Mouse (Mus musculus): Measurements from ENCODE around the gene Atp5d. TPM values are rescaled to one million over a fixed set of nuclear protein-coding genes. Genes with fewer than 3 reads are reported as not detected.
A peak's percentile ranks its signal among the peaks of the same experiment; 100 is the strongest.

Atp5d gene
- polyA plus RNA-seq, 1 experiment from 2014 or later: 291 TPM

DNA sequence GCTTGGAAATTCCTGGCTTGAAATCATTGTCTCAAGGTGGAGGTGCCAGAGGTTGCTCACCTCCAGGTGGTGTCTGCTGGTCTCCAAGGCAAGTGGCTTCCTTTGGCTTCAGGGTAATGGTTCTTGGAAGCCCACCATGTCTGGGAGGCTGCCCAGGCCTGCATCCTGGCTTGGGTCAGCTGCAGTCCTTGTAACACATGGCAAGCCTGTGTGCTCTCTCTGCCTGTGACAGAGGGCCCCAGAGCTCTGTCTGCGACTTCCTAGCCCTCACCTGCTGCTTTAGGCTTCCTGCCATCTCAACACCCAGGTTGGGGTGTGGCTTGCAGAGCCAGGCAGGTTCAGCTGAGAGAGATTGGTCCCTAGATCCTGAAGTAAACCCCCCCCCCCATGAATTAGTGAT is 20.7 kb upstream of the Atp5d start:
- H3K36me3 ChIP-seq (replicated peaks): peaks cover 55% of the 10 kb centered on the region
- H3K4me1 ChIP-seq (replicated peaks): peaks cover 81% of the 10 kb centered on the region
- WGBS (ENCODE audit: insufficient replicate concordance): 30% methylated on average over 1 of the region's 1 CpGs
- no peak for ATAC-seq (ENCODE audit: insufficient read depth)
- no peaks in the 10 kb centered on the region for H3K27me3 ChIP-seq
- peak overlapping the region; percentile 82 for H3K4me2 ChIP-seq
- H3K9me3 ChIP-seq (replicated peaks): no peaks in the 10 kb centered on the region
- H3K4me3 ChIP-seq (replicated peaks): peak overlapping the region; percentile 94
- peak overlapping the region; percentile 95 for H3K27ac ChIP-seq (replicated peaks)
- H3K9ac ChIP-seq: peak overlapping the region; percentile 97

DNA sequence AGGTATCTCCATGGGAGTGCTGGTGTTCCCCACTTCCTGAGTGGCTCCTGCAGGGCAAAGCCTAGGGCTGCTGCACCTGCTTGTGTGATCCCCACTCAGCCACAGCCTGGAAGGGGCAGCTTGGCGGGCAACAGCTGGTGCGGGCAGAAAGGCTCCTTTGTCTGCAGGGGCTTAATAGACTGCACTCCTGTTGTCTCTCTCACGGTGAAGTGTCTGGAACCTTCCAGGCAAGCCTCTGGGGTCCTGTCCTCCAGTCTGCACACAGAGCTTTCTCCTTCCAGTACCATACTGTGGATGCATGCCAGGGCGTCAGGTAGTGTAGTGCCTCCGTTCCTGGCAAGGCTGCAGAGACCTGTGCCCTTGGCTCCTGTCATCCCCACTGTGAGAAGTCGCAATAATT is 19.9 kb upstream of the Atp5d start:
- no peak for ATAC-seq (ENCODE audit: insufficient read depth)
- Histone ChIP-seq H3K36me3 (replicated peaks) (peaks cover 63% of the 10 kb centered on the region), H3K4me2 (peak overlapping the region; percentile 82), H3K9ac (peak overlapping the region; percentile 97), H3K27ac (replicated peaks) (peak overlapping the region; percentile 95), H3K27me3 (no peaks in the 10 kb centered on the region), H3K4me3 (replicated peaks) (peak overlapping the region; percentile 94), H3K4me1 (replicated peaks) (peaks cover 82% of the 10 kb centered on the region), H3K9me3 (replicated peaks) (no peaks in the 10 kb centered on the region)
- 77% methylated on average over 6 of the region's 6 CpGs for WGBS (ENCODE audit: insufficient replicate concordance)

DNA sequence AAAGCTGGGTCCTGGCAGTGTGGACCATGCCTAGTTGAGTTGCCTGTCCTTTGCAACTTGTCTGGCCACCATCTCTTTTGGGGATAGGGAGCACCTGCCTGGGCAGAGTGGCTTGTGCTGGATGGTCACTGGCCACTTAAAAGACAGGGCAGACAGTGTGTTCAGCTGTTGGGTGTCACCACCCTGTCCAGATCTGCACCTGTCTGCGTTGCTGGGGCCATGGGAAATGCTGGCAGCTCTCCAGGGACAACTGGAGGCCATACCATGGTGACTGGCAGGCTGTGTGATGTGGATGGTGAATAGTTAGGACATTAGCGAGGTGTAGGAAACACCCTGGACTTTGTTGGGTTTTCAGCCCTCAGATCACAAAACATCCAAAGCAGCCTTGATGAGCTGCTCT is 18.3 kb upstream of the Atp5d start:
- Histone ChIP-seq H3K27ac (replicated peaks) (peak overlapping the region; percentile 42), H3K4me3 (replicated peaks) (no peak overlapping the region; the same call in 1 of the 2 replicates), H3K36me3 (replicated peaks) (peaks cover 79% of the 10 kb centered on the region), H3K9ac (no peak overlapping the region; the same call in 1 of the 2 replicates), H3K9me3 (replicated peaks) (no peaks in the 10 kb centered on the region), H3K27me3 (no peaks in the 10 kb centered on the region), H3K4me2 (peak overlapping the region; percentile 82), H3K4me1 (replicated peaks) (peaks cover 82% of the 10 kb centered on the region)
- 67% methylated on average over 2 of the region's 2 CpGs for WGBS (ENCODE audit: insufficient replicate concordance)
- ATAC-seq (ENCODE audit: insufficient read depth): no peak

GRCm38 (mm10) chr10:80121639-80122038 is 16.8 kb upstream of the Atp5d start:
- Histone ChIP-seq H3K27me3 (no peaks in the 10 kb centered on the region), H3K27ac (replicated peaks) (peak overlapping the region; percentile 56), H3K4me1 (replicated peaks) (peaks cover 97% of the 10 kb centered on the region), H3K4me2 (no peak overlapping the region), H3K36me3 (replicated peaks) (peaks cover 94% of the 10 kb centered on the region), H3K9ac (no peak overlapping the region), H3K4me3 (replicated peaks) (no peak overlapping the region), H3K9me3 (replicated peaks) (no peaks in the 10 kb centered on the region)
- WGBS (ENCODE audit: insufficient replicate concordance): 34% methylated on average over 2 of the region's 2 CpGs
- ATAC-seq (ENCODE audit: insufficient read depth): no peak

- Histone ChIP-seq H3K4me2 (peak overlapping the region; percentile 68), H3K9me3 (replicated peaks) (no peaks in the 10 kb centered on the region), H3K4me3 (replicated peaks) (peak overlapping the region; percentile 33), H3K27ac (replicated peaks) (peak overlapping the region; percentile 89), H3K4me1 (replicated peaks) (peaks cover 97% of the 10 kb centered on the region), H3K36me3 (replicated peaks) (peaks cover 99% of the 10 kb centered on the region), H3K9ac (peak overlapping the region; percentile 52), H3K27me3 (no peaks in the 10 kb centered on the region)
- WGBS (ENCODE audit: insufficient replicate concordance): 43% methylated on average over 9 of the region's 9 CpGs
- ATAC-seq (ENCODE audit: insufficient read depth): peak; percentile 89
These were observed 14.4 kb upstream of the Atp5d start for GRCm38 (mm10) chr10:80123932-80124562.

DNA sequence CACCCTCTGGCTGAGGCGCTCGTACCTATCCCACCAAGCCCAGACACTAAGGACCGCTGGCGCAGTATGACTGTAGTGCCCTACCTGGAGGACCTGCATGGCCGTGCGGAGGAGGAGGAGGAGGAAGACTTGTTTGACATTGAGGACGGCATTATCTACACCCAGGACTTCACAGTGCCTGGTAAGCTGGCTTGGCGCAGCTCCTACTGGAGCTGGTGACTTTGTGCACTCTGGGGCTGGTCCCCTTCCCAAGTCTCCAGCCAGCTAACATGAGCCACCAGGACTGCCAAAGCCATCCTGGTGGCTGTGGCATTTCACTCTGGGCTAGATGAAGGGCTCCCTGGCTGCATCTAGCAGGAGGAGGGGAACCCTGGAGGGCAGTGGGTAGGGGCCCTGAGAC is 10.5 kb upstream of the Atp5d start:
- Histone ChIP-seq H3K4me2 (no peak overlapping the region), H3K27me3 (no peaks in the 10 kb centered on the region), H3K9me3 (replicated peaks) (no peaks in the 10 kb centered on the region), H3K4me1 (replicated peaks) (peaks cover 94% of the 10 kb centered on the region), H3K9ac (no peak overlapping the region), H3K36me3 (replicated peaks) (peaks cover 98% of the 10 kb centered on the region), H3K4me3 (replicated peaks) (no peak overlapping the region), H3K27ac (replicated peaks) (peak overlapping the region; percentile 67; the same call in 1 of the 2 replicates)
- ATAC-seq (ENCODE audit: insufficient read depth): no peak
- WGBS (ENCODE audit: insufficient replicate concordance): 93% methylated on average over 8 of the region's 8 CpGs

GRCm38 (mm10) chr10:80129846-80130245 is 8.6 kb upstream of the Atp5d start:
- Histone ChIP-seq H3K4me1 (replicated peaks) (peaks cover 80% of the 10 kb centered on the region), H3K9ac (no peak overlapping the region), H3K9me3 (replicated peaks) (no peaks in the 10 kb centered on the region), H3K4me2 (no peak overlapping the region), H3K27me3 (peaks cover 4% of the 10 kb centered on the region; the same call in 1 of the 2 replicates), H3K4me3 (replicated peaks) (no peak overlapping the region), H3K27ac (replicated peaks) (no peak overlapping the region), H3K36me3 (replicated peaks) (peaks cover 79% of the 10 kb centered on the region)
- 94% methylated on average over 9 of the region's 9 CpGs for WGBS (ENCODE audit: insufficient replicate concordance)
- ATAC-seq (ENCODE audit: insufficient read depth): no peak

- no peak overlapping the region for H3K4me3 ChIP-seq (replicated peaks)
- no peaks in the 10 kb centered on the region for H3K9me3 ChIP-seq (replicated peaks)
- 81% methylated on average over 18 of the region's 18 CpGs for WGBS (ENCODE audit: insufficient replicate concordance)
- no peak overlapping the region for H3K9ac ChIP-seq
- H3K4me1 ChIP-seq (replicated peaks): peaks cover 74% of the 10 kb centered on the region
- H3K4me2 ChIP-seq: no peak overlapping the region
- peaks cover 11% of the 10 kb centered on the region for H3K27me3 ChIP-seq
- 0 out of 2 replicates have a peak overlapping the region, but pooled peaks have one; percentile 2 for H3K27ac ChIP-seq (replicated peaks)
- ATAC-seq (ENCODE audit: insufficient read depth): peak; percentile 20; the same call in 1 of the 2 replicates
- H3K36me3 ChIP-seq (replicated peaks): peaks cover 73% of the 10 kb centered on the region
These were observed 7.9 kb upstream of the Atp5d start for GRCm38 (mm10) chr10:80130403-80131031.

DNA sequence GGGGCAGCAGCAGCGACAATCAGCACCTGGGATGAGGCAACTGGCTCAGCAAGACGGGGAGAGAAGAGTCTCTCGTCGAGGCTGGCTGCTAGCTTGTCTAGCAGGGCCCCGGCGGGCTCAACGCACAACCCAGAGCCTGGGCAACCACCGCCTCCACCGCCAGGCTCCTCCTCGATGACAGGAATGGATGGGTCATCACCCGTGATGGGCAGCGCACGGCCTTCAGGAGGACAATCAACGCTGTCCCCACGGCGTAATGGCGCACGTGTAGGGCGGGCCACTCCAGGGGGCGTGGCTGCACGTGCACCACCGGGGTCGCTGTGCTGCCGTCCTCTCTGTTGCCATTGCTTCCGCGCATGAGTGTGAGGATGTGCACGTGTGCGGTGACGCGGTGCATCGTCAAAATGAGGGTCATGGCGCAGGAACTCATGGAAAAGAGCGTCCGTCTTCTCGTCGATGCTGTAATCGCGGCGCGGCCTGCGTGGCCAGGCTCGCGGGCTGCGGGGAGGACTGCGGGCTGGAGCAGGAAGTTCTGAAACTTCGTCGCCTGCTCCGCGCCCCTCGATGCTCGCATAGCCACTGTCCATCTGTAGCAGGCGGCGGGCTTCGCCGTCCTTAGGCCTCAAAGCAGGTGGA is 7.0 kb upstream of the Atp5d start:
- 42% methylated on average over 55 of the region's 55 CpGs for WGBS (ENCODE audit: insufficient replicate concordance)
- Histone ChIP-seq H3K27ac (replicated peaks) (no peak overlapping the region), H3K4me2 (peak overlapping the region; percentile 3; the same call in 1 of the 2 replicates), H3K4me1 (replicated peaks) (peaks cover 74% of the 10 kb centered on the region), H3K36me3 (replicated peaks) (peaks cover 63% of the 10 kb centered on the region), H3K4me3 (replicated peaks) (no peak overlapping the region), H3K27me3 (peaks cover 20% of the 10 kb centered on the region), H3K9ac (no peak overlapping the region), H3K9me3 (replicated peaks) (no peaks in the 10 kb centered on the region)
- ATAC-seq (ENCODE audit: insufficient read depth): no peak

DNA sequence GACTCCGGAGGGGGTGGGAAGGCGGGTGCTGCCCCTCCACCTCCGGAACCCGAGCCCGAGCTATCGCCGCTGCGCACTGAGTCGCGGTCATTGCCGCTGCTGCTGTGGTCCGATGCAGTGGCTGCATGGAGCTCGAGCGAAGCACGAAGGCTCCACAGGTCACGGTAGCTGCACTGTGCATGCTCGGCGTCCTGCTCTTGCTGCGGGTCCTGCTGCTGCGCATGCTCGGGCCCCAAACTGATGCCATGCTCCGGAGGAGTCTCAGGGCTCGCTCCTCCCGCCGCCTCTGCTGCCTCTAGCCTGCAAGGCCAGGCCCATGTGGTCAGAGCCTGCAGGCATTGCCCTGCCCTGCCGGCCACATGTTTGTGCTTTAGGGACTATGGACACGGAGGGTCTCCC is 6.5 kb upstream of the Atp5d start:
- Histone ChIP-seq H3K4me1 (replicated peaks) (peaks cover 74% of the 10 kb centered on the region), H3K36me3 (replicated peaks) (peaks cover 58% of the 10 kb centered on the region), H3K27ac (replicated peaks) (no peak overlapping the region), H3K4me3 (replicated peaks) (no peak overlapping the region), H3K9ac (no peak overlapping the region), H3K9me3 (replicated peaks) (no peaks in the 10 kb centered on the region), H3K27me3 (peaks cover 25% of the 10 kb centered on the region), H3K4me2 (peak overlapping the region; percentile 3; the same call in 1 of the 2 replicates)
- 72% methylated on average over 27 of the region's 27 CpGs for WGBS (ENCODE audit: insufficient replicate concordance)
- no peak for ATAC-seq (ENCODE audit: insufficient read depth)

DNA sequence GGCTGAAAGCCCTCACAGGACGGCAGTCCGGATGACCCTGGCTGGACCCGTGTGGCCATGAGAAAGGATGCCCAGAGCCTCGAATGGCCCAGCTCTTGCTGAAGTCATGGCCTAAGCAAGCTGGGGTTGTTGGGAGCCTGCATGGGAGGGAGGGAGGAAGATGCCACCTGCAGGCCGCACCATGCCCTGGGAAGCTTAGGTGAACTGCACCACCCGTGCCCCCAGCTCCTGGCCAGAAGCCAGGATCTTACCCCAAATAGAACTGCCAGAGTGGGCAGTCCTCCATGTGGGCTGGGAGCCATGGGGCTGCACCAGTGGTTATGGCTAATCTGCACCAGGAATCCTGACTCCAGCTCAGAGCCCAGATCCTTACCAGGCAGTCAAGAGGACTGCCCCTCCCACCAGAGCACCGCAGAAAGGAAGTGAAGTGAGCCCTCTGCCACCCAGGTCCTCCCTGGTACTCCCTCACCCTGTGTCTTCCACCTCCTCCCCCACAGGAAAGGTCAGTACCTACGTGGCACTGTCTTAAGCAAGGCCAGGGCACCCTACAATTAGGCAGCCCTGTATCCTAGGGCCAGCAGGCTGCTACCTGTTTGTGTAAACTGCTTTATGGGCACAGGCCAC is 5.1 kb upstream of the Atp5d start:
- Histone ChIP-seq H3K27me3 (peaks cover 39% of the 10 kb centered on the region), H3K9ac (no peak overlapping the region), H3K4me2 (no peak overlapping the region), H3K27ac (replicated peaks) (no peak overlapping the region), H3K4me1 (replicated peaks) (peaks cover 74% of the 10 kb centered on the region), H3K36me3 (replicated peaks) (peaks cover 44% of the 10 kb centered on the region), H3K4me3 (replicated peaks) (no peak overlapping the region), H3K9me3 (replicated peaks) (no peaks in the 10 kb centered on the region)
- WGBS (ENCODE audit: insufficient replicate concordance): 63% methylated on average over 8 of the region's 8 CpGs
- ATAC-seq (ENCODE audit: insufficient read depth): no peak

Data from liver, embryonic 15.5 days (tissue).